Mouse (Mus musculus): ENCODE data around the gene Fgd6.

The Fgd6 gene

GRCm38 (mm10) chr10:94035658-94036374 is at the start of gene Fgd6, which contains the start of gene Vezt:
Fgd6 (plus strand) TSS chr10:94036001.
Vezt (minus strand) TSS chr10:94035817.
- DNase-seq (ENCODE audit: low read depth): peak; percentile 100

GRCm38 (mm10) chr10:93994136-93994535 is 41.7 kb upstream of the Fgd6 start:
- DNase-seq (ENCODE audit: low read depth): no peak

GRCm38 (mm10) chr10:93995100-93995499 is 40.7 kb upstream of the Fgd6 start:
- DNase-seq (ENCODE audit: low read depth): no peak

GRCm38 (mm10) chr10:93999357-93999756 is 36.4 kb upstream of the Fgd6 start:
- DNase-seq (ENCODE audit: low read depth): no peak

- DNase-seq (ENCODE audit: low read depth): no peak
Measured at GRCm38 (mm10) chr10:94000223-94000622, 35.6 kb upstream of the Fgd6 start.

- DNase-seq (ENCODE audit: low read depth): no peak
Measured at GRCm38 (mm10) chr10:94008356-94008755, 27.4 kb upstream of the Fgd6 start.

GRCm38 (mm10) chr10:94009991-94010679 is 25.7 kb upstream of the Fgd6 start:
- no peak for DNase-seq (ENCODE audit: low read depth)

- DNase-seq (ENCODE audit: low read depth): no peak
Measured at GRCm38 (mm10) chr10:94011024-94011423, 24.8 kb upstream of the Fgd6 start.

GRCm38 (mm10) chr10:94013196-94013595 is 22.6 kb upstream of the Fgd6 start:
- peak; percentile 79 for DNase-seq (ENCODE audit: low read depth)

- DNase-seq (ENCODE audit: low read depth): no peak
Measured at GRCm38 (mm10) chr10:94014200-94014599, 21.6 kb upstream of the Fgd6 start.

GRCm38 (mm10) chr10:94017455-94017854 is 18.3 kb upstream of the Fgd6 start:
- DNase-seq (ENCODE audit: low read depth): no peak

- DNase-seq (ENCODE audit: low read depth): peak; percentile 34
Measured at GRCm38 (mm10) chr10:94020587-94020986, 15.2 kb upstream of the Fgd6 start.

- peak; percentile 50 for DNase-seq (ENCODE audit: low read depth)
Measured at GRCm38 (mm10) chr10:94021059-94021458, 14.7 kb upstream of the Fgd6 start.

- no peak for DNase-seq (ENCODE audit: low read depth)
Measured at GRCm38 (mm10) chr10:94025079-94025478, 10.7 kb upstream of the Fgd6 start.

- DNase-seq (ENCODE audit: low read depth): no peak
Measured at GRCm38 (mm10) chr10:94028493-94028892, 7.3 kb upstream of the Fgd6 start.

- DNase-seq (ENCODE audit: low read depth): no peak
Measured at GRCm38 (mm10) chr10:94031164-94031563, 4.6 kb upstream of the Fgd6 start.

GRCm38 (mm10) chr10:94034876-94035657 is 734 bp upstream of the Fgd6 start:
- no peak for DNase-seq (ENCODE audit: low read depth)

- peak; percentile 57 for DNase-seq (ENCODE audit: low read depth)
Measured at GRCm38 (mm10) chr10:94036375-94036758, 566 bp downstream of the Fgd6 start.

GRCm38 (mm10) chr10:94037196-94037595 is 1.4 kb downstream of the Fgd6 start:
- peak; percentile 62 for DNase-seq (ENCODE audit: low read depth)

- DNase-seq (ENCODE audit: low read depth): no peak
Measured at GRCm38 (mm10) chr10:94037596-94037995, 1.8 kb downstream of the Fgd6 start.

GRCm38 (mm10) chr10:94038366-94039260 is 2.8 kb downstream of the Fgd6 start:
- DNase-seq (ENCODE audit: low read depth): no peak

- no peak for DNase-seq (ENCODE audit: low read depth)
Measured at GRCm38 (mm10) chr10:94043908-94044307, 8.1 kb downstream of the Fgd6 start.

Measured in induced T-regulatory cell, adult 2 months (primary cell).